Mouse (Mus musculus) brain, embryonic 14.5 days (tissue): Measurements from ENCODE around the gene Fbxl8. TPM values are rescaled to one million over a fixed set of nuclear protein-coding genes. Genes with fewer than 3 reads are reported as not detected.

Experiments used
- DNase-seq: peaks from one replicate; pipeline ENCODE4 v3.0.0-alpha.2; 2011; ENCODE audit warnings: low read depth
- CTCF ChIP-seq: fragments of 200-500 bp; IDR thresholded peaks from 2 replicates; pipeline ENCODE4 v1.5.1; 2012; ENCODE audit warnings: inconsistent platforms, mild to moderate bottlenecking, moderate library complexity, borderline replicate concordance; ENCODE audit not compliant: insufficient read depth, insufficient read length; ENCODE audit errors: extremely low read depth
- POLR2A ChIP-seq: fragments of 200-500 bp; IDR thresholded peaks from 2 replicates; pipeline ENCODE4 v1.6.1; 2012; ENCODE audit warnings: mild to moderate bottlenecking, inconsistent platforms, borderline replicate concordance; ENCODE audit not compliant: poor library complexity, insufficient read depth, insufficient read length, severe bottlenecking; ENCODE audit errors: extremely low read depth
- polyA plus RNA-seq: library from polyadenylated mRNA; depleted of rRNA; stranded (reverse); fragments of >200 nt; gene quantifications from 2 replicates; pipeline ENCODE4 v1.2.3, GENCODE M21; 2012

The Fbxl8 gene
- polyA plus RNA-seq, 1 experiment, result 1.00 TPM

DNA sequence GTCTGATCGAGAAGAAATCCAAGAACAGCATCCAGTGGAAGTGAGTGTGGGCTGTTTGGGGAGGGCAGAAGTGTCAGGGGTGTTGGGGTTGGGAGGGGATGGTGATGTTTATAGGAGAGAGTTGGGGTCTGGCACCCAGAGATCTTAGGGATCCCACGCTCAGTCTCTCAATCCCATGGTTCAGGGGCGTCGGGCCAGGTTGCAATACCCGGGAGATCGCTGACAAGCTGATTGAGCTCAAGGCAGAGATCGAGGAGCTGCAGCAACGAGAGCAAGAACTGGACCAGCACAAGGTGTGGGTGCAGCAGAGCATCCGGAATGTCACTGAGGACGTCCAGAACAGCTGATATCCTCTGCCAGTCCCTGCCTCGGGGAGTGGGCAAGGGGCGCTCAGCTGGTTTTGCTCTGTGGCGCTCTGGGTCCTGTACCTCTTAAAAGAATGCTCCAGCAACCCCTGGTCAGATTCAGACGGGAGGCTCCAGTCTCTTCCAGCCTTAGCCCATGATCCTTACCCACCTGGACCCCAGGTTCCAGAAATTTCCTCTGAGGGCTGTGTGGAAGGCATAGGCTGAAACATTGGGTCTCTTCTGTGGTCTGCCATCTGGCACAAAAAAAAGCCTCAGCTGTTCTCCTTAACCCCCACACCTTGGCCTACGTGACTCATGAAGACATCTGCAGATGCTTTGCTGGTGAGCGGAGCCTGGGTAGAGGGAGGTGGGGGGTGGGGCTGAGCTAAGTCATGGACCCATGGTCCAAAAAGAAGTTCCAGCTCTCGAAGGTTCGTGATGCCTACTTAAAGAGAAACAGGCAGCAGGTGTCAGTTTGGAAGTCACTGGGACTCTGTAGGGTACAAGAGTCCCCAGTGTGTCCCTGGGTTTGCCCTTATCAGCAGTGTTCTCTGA, 34.2 kb downstream of the Fbxl8 start:
- no peak for DNase-seq
- no peak for TF ChIP-seq POLR2A
- TF ChIP-seq CTCF, result no peak

DNA sequence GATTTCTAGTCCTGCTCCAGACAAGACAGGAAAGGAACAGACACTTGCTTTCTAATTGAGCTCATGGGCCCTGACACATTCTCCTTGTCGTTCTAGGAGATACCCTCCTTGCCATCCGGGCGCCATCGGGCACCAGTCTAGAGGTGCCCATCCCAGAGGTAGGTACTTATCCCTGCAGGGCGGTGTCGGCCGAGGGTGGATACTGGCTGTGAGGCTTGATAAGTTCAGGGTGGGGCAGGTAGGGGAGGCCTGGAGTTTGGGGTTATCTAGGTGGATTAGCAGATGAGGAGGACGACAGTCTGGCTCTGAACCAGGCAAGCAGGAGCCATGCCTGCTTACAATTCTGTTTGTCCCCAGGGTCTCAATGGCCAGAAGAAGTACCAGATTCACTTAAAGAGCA, 35.5 kb downstream of the Fbxl8 start:
- TF ChIP-seq POLR2A (no peak), CTCF (no peak)
- DNase-seq, result no peak

DNA sequence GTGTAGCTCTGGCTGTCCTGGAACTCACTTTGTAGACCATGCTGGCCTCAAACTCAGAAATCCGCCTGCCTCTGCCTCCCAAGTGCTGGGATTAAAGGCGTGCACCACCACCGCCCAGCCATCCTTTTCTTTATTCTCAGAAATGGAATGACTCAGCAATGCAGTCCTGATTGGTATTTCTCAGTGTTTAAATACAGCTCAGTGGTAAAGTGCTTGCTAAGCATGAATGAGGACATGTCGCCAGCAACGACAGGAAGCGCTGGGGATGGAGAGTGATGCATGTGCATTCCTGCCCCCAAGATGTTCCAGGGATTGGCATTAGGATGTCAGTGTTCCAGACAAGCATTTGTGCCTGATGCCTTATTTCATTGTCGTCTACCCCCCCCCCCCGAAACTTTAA, 38.9 kb downstream of the Fbxl8 start:
- no peak for TF ChIP-seq CTCF
- TF ChIP-seq POLR2A, result no peak
- DNase-seq, result no peak

DNA sequence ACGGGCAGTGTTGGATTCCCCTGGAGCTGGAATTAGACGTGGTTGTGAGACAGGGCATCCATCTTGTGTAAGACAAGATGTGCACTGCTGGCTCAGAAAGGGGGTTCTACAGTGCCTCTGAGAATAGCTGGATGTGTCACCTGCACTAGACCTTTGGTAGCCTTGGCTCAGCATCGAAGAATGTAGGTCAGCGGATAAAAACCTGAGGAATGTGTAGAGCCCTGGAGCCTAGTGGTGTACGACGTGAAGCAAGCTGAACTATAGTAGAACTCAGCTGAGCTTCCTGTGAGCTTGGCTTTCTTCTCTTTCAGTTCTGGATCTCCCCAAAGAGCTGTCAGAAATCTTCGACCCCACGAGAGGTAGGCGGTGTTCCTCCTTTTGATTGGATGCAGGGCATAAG, 39.4 kb downstream of the Fbxl8 start:
- TF ChIP-seq POLR2A, result no peak
- TF ChIP-seq CTCF, result no peak
- no peak for DNase-seq

DNA sequence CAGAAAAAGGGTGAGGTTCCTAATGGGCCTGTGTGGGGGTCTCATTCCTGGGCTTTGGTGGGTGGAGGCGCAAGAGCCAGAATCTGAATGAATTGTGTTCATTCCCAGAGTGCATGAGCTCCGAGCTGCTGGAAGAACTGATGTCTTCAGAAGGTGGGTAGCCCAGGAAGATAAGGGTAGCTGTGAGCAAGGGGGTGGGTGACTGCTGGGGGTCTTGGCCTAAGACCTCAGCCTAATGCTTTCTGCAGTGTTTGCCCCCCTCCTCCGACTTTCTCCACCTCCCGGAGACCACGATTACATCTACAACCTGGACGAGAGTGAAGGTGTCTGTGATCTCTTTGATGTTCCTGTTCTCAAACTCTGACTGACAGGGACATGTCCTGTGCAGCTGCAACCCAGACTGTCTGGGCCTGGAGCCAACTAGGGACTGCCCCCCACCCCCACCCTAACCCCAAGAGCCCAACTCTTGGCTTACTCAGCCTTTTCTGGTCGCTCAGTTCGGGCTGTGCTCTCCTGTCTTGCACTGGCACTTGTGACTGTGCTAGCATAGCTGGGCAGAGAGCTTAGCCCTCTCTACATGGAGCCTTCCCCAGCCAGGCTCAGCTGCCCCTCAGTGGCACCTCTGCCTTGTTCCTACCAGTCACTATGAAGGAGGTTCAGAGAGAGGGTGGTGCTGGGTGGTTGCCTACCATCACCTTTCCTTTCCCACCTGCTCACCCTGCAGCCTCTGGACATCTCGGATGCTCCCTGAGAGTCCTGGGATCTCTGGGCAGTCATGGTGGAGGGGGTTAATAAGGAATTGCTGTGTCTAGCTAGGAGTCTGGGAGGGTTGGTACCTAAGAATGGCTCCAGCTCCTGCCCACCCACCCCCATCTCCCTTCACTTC, 40.1 kb downstream of the Fbxl8 start:
- DNase-seq, result peak; percentile 38
- TF ChIP-seq CTCF (no peak), POLR2A (no peak)

DNA sequence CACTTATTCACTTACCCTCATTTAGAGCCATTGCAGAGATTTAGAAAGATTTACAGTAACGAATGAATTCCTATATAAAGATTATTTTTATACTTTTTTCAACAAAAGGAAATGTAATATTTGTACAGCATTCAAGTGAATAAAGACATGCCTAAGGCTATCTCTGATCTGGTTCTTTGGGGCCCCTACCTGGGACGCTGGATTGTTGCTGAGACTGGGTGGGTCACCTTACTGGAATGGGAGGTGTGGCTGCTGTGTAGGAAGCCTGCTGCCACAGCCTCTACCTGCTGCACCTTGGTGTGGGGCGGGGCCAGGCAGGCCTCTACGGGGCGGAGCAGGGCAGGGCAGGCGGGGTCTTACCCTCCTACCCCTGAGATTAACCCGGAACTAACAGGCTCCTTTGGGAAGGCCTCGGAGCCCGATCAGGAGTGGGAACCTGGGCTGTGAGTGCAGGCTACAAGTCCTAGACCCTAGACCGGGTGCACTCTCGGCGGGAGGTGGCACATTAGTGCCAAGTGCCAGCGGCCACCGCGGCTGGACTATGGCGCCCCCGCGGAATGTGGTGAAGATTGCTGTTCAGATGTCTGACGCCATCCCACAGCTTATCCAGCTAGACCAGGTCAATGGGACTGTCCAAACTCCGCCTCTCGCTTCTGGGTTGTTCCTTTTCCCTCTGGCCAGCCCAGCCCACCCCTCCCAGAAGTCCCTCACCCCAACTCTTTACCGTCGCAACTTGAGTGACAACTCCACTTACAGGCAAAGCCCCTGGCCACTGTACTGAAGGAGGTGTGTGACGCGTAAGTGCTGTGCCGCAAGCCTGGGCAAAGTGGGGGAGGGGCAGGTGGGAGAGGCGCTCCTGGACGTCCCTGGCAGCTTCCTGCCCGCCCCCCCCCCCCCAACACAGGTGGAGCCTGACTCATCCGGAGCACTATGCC, 41.0 kb downstream of the Fbxl8 start, which contains the start of gene Elmo3:
TSS of gene Elmo3 (plus strand) at position 391 of the 935 bp plus-strand sequence.
- DNase-seq, result peak; percentile 40
- TF ChIP-seq CTCF (no peak), POLR2A (no peak)

DNA sequence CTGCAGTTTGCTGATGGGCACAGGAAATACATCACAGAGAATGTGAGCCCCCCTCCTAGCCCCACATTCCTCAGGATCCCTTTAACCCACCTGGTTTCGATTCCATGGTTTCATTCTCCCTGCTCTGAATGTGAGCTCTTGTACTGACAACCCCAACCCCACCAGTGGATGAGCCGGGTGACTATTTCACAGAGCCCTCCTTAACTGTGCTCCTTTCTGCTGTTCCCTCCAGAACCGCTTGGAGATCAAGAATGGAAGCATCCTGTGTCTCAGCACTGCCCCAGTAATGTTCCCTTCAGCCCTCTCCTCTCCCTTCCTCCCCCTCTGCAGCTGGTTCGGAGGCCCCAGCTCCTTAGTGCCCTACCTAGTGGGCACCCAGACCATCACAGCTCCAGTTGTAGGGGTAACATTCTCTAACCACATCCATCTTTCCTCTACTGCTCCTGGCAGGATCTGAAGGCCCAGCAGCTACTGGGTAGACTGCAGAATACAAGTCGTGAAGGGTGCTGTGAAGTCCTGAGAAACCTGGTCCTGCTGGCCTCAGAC, 41.8 kb downstream of the Fbxl8 start:
- DNase-seq, result no peak
- TF ChIP-seq POLR2A (no peak), CTCF (no peak)

DNA sequence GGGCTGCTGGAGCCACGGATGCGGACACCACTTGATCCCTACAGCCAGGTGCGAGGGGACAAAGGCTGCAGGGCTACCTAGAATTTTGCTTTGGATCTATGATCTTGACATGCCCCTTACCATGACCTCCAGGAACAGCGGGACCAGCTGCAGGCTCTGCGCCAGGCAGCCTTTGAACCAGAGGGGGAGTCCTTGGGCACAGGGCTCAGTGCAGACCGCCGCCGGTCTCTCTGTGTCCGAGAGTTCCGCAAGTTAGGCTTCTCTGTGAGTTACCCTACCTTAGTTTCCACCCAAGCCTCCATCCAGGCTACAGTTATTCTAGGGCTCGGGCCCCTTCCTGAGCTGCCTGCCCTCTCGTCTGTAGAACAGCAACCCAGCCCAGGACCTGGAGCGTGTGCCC, 43.2 kb downstream of the Fbxl8 start:
- no peak for DNase-seq
- TF ChIP-seq CTCF, result no peak
- TF ChIP-seq POLR2A, result no peak

DNA sequence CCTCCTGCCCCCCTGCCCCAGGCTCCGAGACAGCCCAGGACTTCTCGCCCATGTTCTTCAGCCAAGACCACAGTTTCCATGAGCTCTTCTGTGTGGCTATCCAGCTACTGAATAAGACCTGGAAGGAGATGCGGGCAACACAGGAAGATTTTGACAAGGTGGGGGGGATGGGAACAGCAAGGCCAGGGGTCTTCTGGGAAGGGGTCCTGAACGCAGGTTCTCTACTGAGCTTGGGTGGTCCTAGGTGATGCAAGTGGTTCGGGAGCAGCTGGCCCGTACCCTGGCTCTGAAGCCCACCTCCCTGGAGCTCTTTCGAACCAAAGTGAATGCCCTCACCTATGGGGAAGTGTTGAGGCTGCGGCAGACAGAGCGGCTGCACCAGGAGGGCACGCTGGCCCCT, 44.0 kb downstream of the Fbxl8 start:
- TF ChIP-seq CTCF (no peak), POLR2A (no peak)
- DNase-seq, result no peak

DNA sequence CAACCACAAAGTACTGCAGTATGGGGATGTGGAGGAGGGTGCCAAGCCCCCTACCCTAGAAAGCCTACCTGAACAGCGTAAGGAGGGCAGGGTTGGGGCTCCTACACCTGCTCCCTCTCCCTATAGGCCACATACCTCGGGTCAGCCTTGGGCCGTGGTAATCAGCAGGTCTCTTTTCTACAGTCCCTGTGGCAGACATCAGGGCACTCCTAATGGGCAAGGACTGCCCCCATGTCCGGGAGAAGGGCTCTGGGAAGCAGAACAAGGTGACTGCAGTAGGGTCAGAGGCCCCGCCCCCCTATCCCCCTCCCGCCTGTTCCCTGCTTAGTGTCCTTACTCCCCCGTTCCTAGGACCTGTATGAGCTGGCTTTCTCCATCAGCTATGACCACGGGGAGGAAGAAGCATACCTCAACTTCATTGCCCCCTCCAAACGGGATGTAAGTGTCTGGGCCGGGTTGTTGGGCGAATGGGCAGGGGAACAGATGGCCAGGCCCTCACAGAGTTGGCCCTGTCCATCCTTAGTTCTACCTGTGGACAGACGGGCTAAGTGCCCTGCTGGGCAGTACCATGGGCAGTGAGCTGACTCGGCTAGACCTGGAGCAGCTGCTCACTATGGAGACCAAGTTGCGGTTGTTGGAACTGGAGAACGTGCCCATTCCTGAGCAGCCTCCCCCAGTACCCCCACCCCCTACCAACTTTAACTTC, 44.8 kb downstream of the Fbxl8 start:
- TF ChIP-seq CTCF, result no peak
- no peak for TF ChIP-seq POLR2A
- DNase-seq, result no peak

DNA sequence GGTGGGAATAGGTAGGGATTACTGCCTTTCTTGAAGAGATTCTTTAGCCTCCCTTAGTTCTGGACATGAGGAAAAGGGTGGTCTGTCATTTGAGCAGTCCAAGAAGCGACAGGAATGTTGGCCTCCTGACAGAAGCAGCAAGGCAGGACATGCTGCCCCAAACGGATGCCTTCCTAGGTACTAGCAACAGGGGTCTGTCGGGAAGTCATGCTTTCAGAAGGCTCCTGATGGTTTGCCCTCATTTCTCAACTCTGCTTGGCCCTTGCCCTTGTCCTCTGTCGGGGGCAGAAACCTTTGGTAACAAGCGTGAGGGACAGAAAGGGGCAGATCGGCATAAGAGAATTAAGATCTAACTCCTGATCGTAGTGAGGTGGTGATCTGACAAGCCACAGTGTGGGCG, 45.7 kb downstream of the Fbxl8 start:
- no peak for TF ChIP-seq POLR2A
- TF ChIP-seq CTCF, result no peak
- DNase-seq, result no peak
